Mouse (Mus musculus): ENCODE results near the gene Cdk17.

DNA sequence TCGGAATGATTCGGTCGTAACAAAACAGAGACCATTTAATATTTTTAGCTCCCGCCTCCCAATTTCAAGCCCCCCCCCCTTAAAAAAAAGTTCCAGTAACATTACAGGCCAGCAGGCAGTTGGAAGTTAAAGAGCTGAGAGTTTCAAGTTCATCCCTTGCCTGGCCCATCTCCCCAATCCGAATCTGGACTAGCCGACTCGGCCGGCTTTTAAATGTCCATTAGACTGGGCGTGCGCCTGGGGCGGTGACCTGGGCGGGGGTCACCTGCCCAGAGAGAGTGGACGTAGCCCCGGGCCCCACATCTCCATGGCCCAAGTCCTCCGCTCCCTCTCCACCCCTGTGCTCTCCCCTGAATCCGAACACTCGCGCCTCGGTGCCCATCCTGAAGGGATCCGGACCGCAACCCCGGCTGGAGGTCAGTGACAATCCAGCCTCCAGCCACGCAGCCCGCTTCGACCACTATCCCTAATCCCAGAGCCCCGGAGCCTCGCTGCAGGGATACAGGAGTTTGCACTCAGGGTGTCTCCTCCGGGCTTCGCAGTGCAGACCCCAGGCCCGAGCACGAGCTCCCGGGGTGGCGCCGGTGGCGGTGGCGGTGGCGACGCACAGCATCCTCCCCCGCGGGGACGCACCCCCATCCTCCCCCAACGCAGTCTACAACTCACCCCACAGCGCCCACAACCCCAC is 149.4 kb downstream of the Cdk17 start:
- TF ChIP-seq CTCF (IDR thresholded peaks at IDR 0.05; ENCODE audit: control insufficient read depth, insufficient read depth, insufficient replicate concordance, low read depth, low read length) = no peak
- TF ChIP-seq POLR2A (IDR thresholded peaks at IDR 0.05; ENCODE audit: control insufficient read depth, low read depth, low read length) = no peak
